Mouse (Mus musculus): ENCODE results near the gene 4930539E08Rik. TPM values are rescaled to one million over a fixed set of nuclear protein-coding genes. Genes with fewer than 3 reads are reported as not detected.

Gene 4930539E08Rik
- polyA plus RNA-seq, 1 experiment = not detected

DNA sequence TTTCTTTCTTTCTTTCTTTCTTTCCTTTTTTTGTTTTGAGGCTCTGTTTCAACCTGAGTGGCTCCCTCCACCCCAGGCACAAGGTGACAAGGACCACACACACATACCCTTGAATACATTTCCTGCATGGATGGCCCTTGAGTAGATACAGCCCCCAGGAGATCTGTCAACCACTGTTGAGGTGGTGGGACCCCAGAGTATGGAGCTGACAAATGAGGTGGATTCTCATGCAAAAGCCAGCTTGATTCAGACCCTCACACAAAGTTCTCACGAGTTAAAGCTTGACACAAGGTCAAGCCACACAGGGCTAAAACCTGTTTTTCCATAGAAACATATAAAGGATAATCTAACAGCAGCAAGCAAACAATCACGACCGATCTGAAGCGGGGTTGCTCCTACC, 17.1 kb upstream of the 4930539E08Rik start:
- 82% methylated on average over 4 of the region's 4 CpGs for WGBS
- no peak overlapping the region for H3K4me3 ChIP-seq (ENCODE audit: insufficient read depth, low read depth, low read length)
- H3K4me1 ChIP-seq (ENCODE audit: control insufficient read depth, insufficient read depth, low read length) = peaks cover 9% of the 10 kb centered on the region
- H3K27ac ChIP-seq (ENCODE audit: insufficient read depth, low read depth, low read length) = no peak overlapping the region
- TF ChIP-seq CTCF (IDR thresholded peaks at IDR 0.05; ENCODE audit: insufficient read depth, low read depth, low read length) = no peak
- TF ChIP-seq POLR2A (IDR thresholded peaks at IDR 0.05; ENCODE audit: insufficient read depth, low read depth, low read length) = no peak

DNA sequence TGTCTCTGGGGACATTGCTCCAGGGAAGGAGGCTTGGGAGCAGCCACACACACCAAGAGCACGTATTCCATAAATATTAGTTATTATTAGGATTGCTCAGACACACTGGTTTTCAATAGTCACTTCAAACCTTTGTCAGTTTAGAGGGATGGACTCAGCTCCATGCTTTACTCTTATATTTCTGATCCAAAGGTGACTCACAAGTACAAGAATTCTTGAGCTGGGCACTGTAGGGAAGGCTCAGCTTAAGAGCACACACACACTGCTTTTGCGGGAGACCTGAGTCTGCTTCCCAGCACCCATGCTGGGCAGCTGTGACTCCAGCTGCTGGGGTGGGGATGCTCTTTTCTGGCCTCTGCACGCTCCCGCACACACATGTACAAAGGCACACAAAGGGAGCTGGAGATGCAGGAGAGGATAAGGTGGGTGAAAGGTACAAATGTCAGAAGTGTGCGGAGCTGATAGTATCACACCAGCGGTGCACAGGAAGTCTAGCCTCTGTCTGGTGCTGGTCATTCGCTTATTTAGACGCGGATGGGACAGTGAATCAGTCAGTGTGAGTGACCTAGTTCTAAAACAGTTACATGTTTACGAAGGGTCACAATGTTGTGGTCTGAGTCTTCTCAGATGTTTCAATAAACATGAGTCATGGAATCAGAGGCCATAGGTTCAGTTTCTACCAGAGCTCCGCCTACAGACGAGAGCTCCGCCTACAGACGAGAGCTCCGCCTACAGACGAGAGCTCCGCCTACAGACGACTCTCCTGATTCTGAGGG, 16.5 kb upstream of the 4930539E08Rik start:
- H3K4me1 ChIP-seq (ENCODE audit: control insufficient read depth, insufficient read depth, low read length) = peaks cover 9% of the 10 kb centered on the region
- WGBS = 93% methylated on average over 18 of the region's 18 CpGs
- H3K4me3 ChIP-seq (ENCODE audit: insufficient read depth, low read depth, low read length) = no peak overlapping the region
- H3K27ac ChIP-seq (ENCODE audit: insufficient read depth, low read depth, low read length) = no peak overlapping the region
- TF ChIP-seq POLR2A (IDR thresholded peaks at IDR 0.05; ENCODE audit: insufficient read depth, low read depth, low read length) = no peak
- TF ChIP-seq CTCF (IDR thresholded peaks at IDR 0.05; ENCODE audit: insufficient read depth, low read depth, low read length) = no peak

DNA sequence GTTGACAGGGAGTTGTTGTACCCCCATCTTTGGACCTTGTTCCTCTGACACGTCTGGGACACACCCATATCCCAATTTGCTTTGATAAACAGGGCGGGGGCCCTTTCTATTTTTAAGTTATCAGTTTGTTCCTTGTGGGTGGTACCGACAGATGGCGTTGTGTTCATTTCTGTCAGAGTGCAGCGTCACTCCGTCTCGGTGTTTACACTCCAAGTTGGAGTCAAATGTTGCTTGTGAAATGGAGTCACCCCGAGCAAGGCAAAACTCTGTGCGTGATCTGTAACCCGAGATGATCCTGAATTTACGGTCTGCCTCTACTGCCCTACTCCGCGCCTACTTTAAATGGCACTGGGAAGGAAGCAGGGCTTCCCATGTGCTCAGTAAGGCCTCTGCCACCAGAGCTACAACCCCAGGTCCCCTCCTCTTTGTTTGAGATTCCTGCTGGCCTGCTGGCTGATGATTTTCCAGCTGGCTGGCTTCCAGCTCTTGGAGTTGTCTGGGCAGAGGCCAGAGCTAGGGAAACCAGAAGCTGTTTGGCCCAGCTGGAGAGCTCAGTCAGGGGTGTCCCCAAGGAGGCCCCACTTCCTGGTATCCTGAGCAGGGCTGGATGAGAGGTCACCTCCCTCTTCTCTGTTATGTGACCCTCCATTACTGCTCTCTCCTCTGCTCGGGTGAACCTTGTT, 15.4 kb upstream of the 4930539E08Rik start:
- WGBS = 25% methylated on average over 14 of the region's 14 CpGs
- H3K4me1 ChIP-seq (ENCODE audit: control insufficient read depth, insufficient read depth, low read length) = peaks cover 15% of the 10 kb centered on the region
- H3K4me3 ChIP-seq (ENCODE audit: insufficient read depth, low read depth, low read length) = no peak overlapping the region
- H3K27ac ChIP-seq (ENCODE audit: insufficient read depth, low read depth, low read length) = no peak overlapping the region
- no peak for TF ChIP-seq POLR2A (IDR thresholded peaks at IDR 0.05; ENCODE audit: insufficient read depth, low read depth, low read length)
- no peak for TF ChIP-seq CTCF (IDR thresholded peaks at IDR 0.05; ENCODE audit: insufficient read depth, low read depth, low read length)

DNA sequence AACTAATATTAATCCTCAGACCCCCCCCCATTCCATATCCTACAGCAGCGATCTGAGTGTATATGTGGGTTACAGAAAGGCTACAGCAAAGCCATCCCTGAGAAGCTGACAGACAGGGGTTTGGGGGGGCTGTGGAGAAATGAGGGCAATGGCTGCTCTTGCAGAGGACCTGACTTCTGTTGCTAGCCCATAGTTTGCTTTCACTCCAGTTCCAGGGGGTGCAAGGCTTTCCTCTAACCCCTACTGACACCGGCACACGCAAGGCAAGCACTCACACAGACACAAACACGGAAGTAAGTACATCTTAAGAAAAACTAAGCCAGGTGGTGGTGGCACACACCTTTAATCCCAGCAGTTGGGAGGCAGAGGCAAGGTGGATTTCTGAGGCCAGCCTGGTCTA, 14.2 kb upstream of the 4930539E08Rik start:
- H3K27ac ChIP-seq (ENCODE audit: insufficient read depth, low read depth, low read length) = no peak overlapping the region
- peaks cover 15% of the 10 kb centered on the region for H3K4me1 ChIP-seq (ENCODE audit: control insufficient read depth, insufficient read depth, low read length)
- no peak for TF ChIP-seq POLR2A (IDR thresholded peaks at IDR 0.05; ENCODE audit: insufficient read depth, low read depth, low read length)
- WGBS = 95% methylated on average over 4 of the region's 4 CpGs
- H3K4me3 ChIP-seq (ENCODE audit: insufficient read depth, low read depth, low read length) = no peak overlapping the region

DNA sequence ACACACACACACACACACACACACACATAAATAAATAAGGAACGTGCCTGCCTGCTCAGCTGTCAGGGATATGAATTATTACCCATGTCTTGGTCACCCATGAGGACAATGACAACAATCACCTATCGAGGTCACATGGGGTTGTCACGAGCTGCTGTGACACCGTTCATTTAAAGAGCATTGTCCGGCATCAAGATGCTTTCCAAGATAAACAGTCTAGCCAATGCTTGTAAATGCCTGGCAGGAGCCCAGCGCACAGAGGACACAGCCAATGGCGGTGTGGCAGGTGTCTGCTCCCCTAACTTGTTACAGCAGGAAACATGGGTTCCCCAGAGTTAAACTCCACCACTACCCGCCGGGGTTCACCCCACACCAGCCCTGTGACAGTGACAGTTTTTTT, 12.9 kb upstream of the 4930539E08Rik start:
- TF ChIP-seq CTCF (IDR thresholded peaks at IDR 0.05; ENCODE audit: insufficient read depth, low read depth, low read length) (no peak), POLR2A (IDR thresholded peaks at IDR 0.05; ENCODE audit: insufficient read depth, low read depth, low read length) (no peak)
- Histone ChIP-seq H3K4me3 (ENCODE audit: insufficient read depth, low read depth, low read length) (no peak overlapping the region), H3K4me1 (ENCODE audit: control insufficient read depth, insufficient read depth, low read length) (peaks cover 15% of the 10 kb centered on the region), H3K27ac (ENCODE audit: insufficient read depth, low read depth, low read length) (no peak overlapping the region)
- WGBS = 76% methylated on average over 9 of the region's 9 CpGs

DNA sequence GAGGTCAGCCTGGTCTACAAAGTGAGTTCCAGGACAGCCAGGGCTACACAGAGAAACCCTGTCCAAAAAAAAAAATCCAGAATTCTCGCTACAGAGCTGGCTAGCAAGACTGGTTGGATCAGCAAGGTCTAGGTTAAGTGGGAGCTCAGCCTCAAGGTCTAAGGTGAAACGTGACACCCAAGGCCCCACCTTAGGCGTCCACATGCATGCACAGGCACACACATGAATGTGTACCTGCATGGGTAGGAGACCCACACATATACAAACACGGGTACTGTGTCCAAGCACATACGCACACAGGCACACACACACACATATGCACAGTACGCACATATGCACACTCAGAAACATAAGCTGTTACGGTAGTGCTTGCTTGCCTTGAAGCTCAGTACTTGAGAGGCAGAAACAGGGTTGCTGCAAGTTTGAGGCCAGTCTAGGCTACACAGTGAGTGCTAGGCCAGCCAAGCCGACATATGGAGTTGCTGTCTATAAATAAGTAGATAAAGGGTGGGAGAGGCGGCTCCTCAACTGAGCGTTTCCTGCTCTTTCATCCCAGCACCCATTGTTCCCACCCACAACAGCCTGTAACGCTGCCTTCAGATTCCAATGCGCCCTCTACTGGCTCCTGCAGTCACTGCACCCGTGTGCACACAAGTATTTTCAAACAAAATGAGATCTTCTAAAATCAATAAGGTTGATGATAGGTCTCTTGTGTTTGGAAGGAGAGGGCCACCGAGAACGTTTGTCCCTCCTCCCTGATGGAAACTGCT, 11.9 kb upstream of the 4930539E08Rik start:
- Histone ChIP-seq H3K27ac (ENCODE audit: insufficient read depth, low read depth, low read length) (no peak overlapping the region), H3K4me1 (ENCODE audit: control insufficient read depth, insufficient read depth, low read length) (peaks cover 15% of the 10 kb centered on the region), H3K4me3 (ENCODE audit: insufficient read depth, low read depth, low read length) (no peak overlapping the region)
- 43% methylated on average over 15 of the region's 15 CpGs for WGBS
- TF ChIP-seq CTCF (IDR thresholded peaks at IDR 0.05; ENCODE audit: insufficient read depth, low read depth, low read length) = peak; percentile 75
- no peak for TF ChIP-seq POLR2A (IDR thresholded peaks at IDR 0.05; ENCODE audit: insufficient read depth, low read depth, low read length)

DNA sequence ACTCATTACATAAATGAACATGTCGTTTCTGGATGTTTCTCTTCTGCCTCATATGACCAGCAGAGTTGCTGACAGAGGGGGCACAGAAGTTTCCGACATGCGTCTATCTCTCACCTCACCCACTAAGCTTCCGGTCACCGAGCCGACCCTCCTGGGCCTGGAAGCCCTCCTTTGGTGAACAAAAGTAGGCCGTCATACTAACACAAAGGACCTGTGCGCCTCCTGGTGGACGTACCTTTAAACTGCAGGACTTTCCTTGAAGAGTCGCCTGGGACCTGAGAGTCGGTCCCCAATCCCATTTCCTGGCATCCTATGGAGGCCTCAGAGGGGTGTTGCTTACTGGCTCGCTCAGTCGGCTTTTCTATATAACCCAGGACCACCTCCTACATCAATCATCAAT, 11.3 kb upstream of the 4930539E08Rik start:
- Histone ChIP-seq H3K4me1 (ENCODE audit: control insufficient read depth, insufficient read depth, low read length) (peaks cover 15% of the 10 kb centered on the region), H3K27ac (ENCODE audit: insufficient read depth, low read depth, low read length) (no peak overlapping the region), H3K4me3 (ENCODE audit: insufficient read depth, low read depth, low read length) (no peak overlapping the region)
- 11% methylated on average over 13 of the region's 13 CpGs for WGBS
- no peak for TF ChIP-seq POLR2A (IDR thresholded peaks at IDR 0.05; ENCODE audit: insufficient read depth, low read depth, low read length)
- TF ChIP-seq CTCF (IDR thresholded peaks at IDR 0.05; ENCODE audit: insufficient read depth, low read depth, low read length) = peak; percentile 87

DNA sequence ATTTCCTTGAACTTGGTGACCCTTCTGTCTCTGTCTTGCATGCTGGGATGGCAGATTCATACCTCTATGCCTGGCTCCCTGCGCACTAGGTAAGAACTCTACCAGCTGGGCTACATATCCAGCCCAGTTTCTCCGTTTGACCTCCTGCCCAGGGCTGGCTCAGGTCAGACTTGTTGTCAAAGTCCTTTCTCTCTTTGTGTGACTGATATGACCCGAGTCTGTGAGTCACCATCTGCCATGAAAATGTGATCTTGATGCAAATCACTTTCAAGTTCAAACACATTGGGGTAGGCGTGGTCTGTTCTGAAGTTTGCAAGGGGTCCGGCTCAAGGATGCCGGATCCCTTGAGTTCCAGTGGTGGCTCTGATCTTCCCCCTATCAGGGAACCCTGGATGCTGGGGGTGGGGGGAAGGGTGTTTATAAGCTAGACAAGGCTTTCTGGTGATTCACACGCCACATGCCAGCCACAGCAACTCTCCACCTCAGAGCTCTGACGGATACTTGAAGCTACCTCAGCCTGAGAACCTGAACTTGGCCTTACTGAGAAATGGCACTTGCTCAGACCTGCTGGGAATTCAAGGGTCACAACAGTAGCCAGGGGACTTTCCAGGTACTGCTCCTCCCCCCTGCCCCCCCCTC, 10.0 kb upstream of the 4930539E08Rik start:
- 89% methylated on average over 8 of the region's 8 CpGs for whole genome bisulfite sequencing
- no peak for TF ChIP-seq CTCF (IDR thresholded peaks at IDR 0.05; ENCODE audit: insufficient read depth, low read depth, low read length)
- no peak for TF ChIP-seq POLR2A (IDR thresholded peaks at IDR 0.05; ENCODE audit: insufficient read depth, low read depth, low read length)
- Histone ChIP-seq H3K4me3 (ENCODE audit: insufficient read depth, low read depth, low read length) (no peak overlapping the region), H3K27ac (ENCODE audit: insufficient read depth, low read depth, low read length) (no peak overlapping the region), H3K4me1 (ENCODE audit: control insufficient read depth, insufficient read depth, low read length) (peaks cover 12% of the 10 kb centered on the region)
